Mouse (Mus musculus) forelimb bud, embryonic 11.5 days (tissue): Measurements from ENCODE around the gene Tmem216.
A peak's percentile ranks its signal among the peaks of the same experiment; 100 is the strongest.

Experiments used
- DNase-seq: peaks from one replicate; pipeline ENCODE4 v3.0.0-alpha.2; 2012; ENCODE audit warnings: low read depth, low spot score

Tmem216 gene

GRCm38 (mm10) chr19:10555624-10556510 is at the start of gene Tmem216:
Gene Tmem216 (minus strand): TSS chr19:10556238.
- peak; percentile 78 for DNase-seq

GRCm38 (mm10) chr19:10605293-10605900 is 49.4 kb upstream of the Tmem216 start, which contains the start of the genes Ddb1 and Tkfc:
Gene Ddb1 (plus strand): TSS chr19:10605327.
Gene Tkfc (minus strand): TSS chr19:10605654.
- DNase-seq: peak; percentile 99

GRCm38 (mm10) chr19:10604534-10604933 is 48.5 kb upstream of the Tmem216 start:
- no peak for DNase-seq

- DNase-seq: no peak
Measured at GRCm38 (mm10) chr19:10603660-10604523, 47.9 kb upstream of the Tmem216 start.

- peak; percentile 93 for DNase-seq
Measured at GRCm38 (mm10) chr19:10602787-10603186, 46.7 kb upstream of the Tmem216 start.

- no peak for DNase-seq
Measured at GRCm38 (mm10) chr19:10602247-10602769, 46.3 kb upstream of the Tmem216 start.

GRCm38 (mm10) chr19:10599648-10600047 is 43.6 kb upstream of the Tmem216 start:
- DNase-seq: no peak

- no peak for DNase-seq
Measured at GRCm38 (mm10) chr19:10598188-10598587, 42.1 kb upstream of the Tmem216 start.

- DNase-seq: no peak
Measured at GRCm38 (mm10) chr19:10591659-10592377, 35.8 kb upstream of the Tmem216 start.

GRCm38 (mm10) chr19:10590301-10590700 is 34.3 kb upstream of the Tmem216 start:
- no peak for DNase-seq

GRCm38 (mm10) chr19:10589127-10589857 is 33.3 kb upstream of the Tmem216 start:
- no peak for DNase-seq

GRCm38 (mm10) chr19:10587231-10587630 is 31.2 kb upstream of the Tmem216 start:
- no peak for DNase-seq

GRCm38 (mm10) chr19:10585112-10585511 is 29.1 kb upstream of the Tmem216 start:
- no peak for DNase-seq

- DNase-seq: no peak
Measured at GRCm38 (mm10) chr19:10583550-10584146, 27.6 kb upstream of the Tmem216 start.

GRCm38 (mm10) chr19:10581984-10582383 is 25.9 kb upstream of the Tmem216 start:
- DNase-seq: no peak

GRCm38 (mm10) chr19:10580761-10581160 is 24.7 kb upstream of the Tmem216 start:
- DNase-seq: no peak

- DNase-seq: no peak
Measured at GRCm38 (mm10) chr19:10580102-10580501, 24.1 kb upstream of the Tmem216 start.

- DNase-seq: peak; percentile 94
Measured at GRCm38 (mm10) chr19:10576690-10577561, 20.9 kb upstream of the Tmem216 start, which contains the start of the genes Cyb561a3 and Tmem138. Gene Cyb561a3 (plus strand): TSS chr19:10577172. Gene Tmem138 (minus strand): TSS chr19:10577362.

- no peak for DNase-seq
Measured at GRCm38 (mm10) chr19:10569627-10570026, 13.6 kb upstream of the Tmem216 start.
